Mouse (Mus musculus): ENCODE measurements around the gene Ctla4. TPM values are rescaled to one million over a fixed set of nuclear protein-coding genes. Genes with fewer than 3 reads are reported as not detected.

Gene Ctla4
- polyA plus RNA-seq, 1 experiment from 2014 or later, result 0.17 TPM

DNA sequence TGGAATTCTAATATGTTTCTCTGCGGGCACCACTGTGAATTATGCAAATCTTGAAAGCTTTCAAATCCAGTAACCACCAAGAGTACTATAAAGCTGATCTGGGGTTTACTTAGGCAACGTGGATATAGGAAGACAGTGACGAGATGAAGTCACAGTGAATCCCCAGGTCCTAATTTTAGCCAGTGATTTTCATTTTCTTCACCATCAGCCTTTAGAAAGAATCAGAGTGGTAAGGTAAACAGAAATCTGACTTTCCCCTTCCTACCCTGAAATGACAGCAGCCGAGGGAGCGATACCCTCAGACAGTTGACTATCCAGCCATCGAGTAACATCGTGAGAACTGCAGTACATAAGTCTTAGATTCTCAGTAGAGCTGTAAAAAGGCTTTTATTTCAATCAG, 16.3 kb downstream of the Ctla4 start:
- Histone ChIP-seq H3K9me3 (ENCODE audit: control insufficient read depth, low read length) (no peaks in the 10 kb centered on the region), H3K27ac (replicated peaks; ENCODE audit: low read depth, low read length) (no peak overlapping the region), H3K4me1 (ENCODE audit: control insufficient read depth, insufficient read depth, low read length) (no peaks in the 10 kb centered on the region), H3K36me3 (ENCODE audit: control insufficient read depth, insufficient read depth, low read length) (no peaks in the 10 kb centered on the region), H3K4me2 (ENCODE audit: low read depth, severe bottlenecking) (no peak overlapping the region), H3K27me3 (ENCODE audit: control insufficient read depth, insufficient read depth, low read length) (no peaks in the 10 kb centered on the region), H3K9ac (ENCODE audit: low read length) (no peak overlapping the region), H3K4me3 (ENCODE audit: low read depth, low read length) (no peak overlapping the region)
- 93% methylated on average over 7 of the region's 7 CpGs for WGBS
- ATAC-seq (ENCODE audit: insufficient number of reproducible peaks, low FRiP score, low TSS enrichment, low read depth), result no peak
- DNase-seq (ENCODE audit: low spot score), result no peak

DNA sequence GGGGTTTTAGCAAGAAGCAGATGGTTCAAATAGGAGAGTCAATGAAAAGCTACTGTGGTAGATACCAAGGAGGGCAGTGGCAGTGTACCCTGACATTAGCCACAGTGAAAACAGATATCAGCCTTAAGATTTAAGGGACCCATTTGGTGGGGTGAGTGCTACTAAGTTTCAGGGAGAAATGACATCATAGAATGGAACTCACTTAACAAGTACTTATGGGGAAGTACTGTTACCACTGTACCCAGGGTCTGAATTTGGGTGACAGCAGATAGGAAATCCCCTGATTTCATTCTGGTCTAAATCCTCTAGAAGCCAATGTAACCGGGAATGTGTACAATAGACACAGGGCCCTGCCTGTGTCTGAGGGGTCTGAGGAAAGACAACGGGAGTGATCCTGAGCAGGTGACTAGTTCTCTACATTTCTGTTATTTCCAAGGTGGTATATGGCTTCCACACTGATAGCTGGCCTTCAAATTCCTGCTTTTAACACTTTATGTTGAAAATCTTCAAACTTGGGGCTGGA, 17.7 kb downstream of the Ctla4 start:
- no peaks in the 10 kb centered on the region for H3K4me1 ChIP-seq (ENCODE audit: control insufficient read depth, insufficient read depth, low read length)
- H3K36me3 ChIP-seq (ENCODE audit: control insufficient read depth, insufficient read depth, low read length), result no peaks in the 10 kb centered on the region
- WGBS, result 95% methylated on average over 2 of the region's 2 CpGs
- ATAC-seq (ENCODE audit: insufficient number of reproducible peaks, low FRiP score, low TSS enrichment, low read depth) (no peak), DNase-seq (ENCODE audit: low spot score) (no peak)
- H3K27me3 ChIP-seq (ENCODE audit: control insufficient read depth, insufficient read depth, low read length), result no peaks in the 10 kb centered on the region
- H3K4me2 ChIP-seq (ENCODE audit: low read depth, severe bottlenecking), result no peak overlapping the region
- no peaks in the 10 kb centered on the region for H3K9me3 ChIP-seq (ENCODE audit: control insufficient read depth, low read length)
- no peak overlapping the region for H3K9ac ChIP-seq (ENCODE audit: low read length)
- H3K4me3 ChIP-seq (ENCODE audit: low read depth, low read length), result no peak overlapping the region
- no peak overlapping the region for H3K27ac ChIP-seq (replicated peaks; ENCODE audit: low read depth, low read length)

DNA sequence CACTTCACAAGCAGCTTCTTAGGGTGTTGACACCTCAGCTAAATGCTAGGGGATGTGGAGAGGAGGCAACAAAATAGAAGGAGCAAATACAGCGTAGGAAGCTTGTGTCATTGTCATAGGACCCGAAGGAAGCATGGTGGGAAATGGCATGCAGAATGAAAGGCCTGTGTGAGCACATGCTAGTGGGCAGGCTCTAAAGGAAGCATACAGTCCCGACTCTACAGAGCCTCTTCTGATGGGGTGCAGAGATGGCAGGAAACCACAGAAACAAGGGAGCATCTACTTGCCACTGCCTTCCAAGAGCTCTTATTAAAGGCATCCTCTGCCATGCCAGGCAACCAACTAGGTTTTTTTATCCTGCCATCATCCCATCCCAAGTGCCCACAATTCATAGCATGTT, 20.7 kb downstream of the Ctla4 start:
- Histone ChIP-seq H3K27ac (replicated peaks; ENCODE audit: low read depth, low read length) (no peak overlapping the region), H3K4me2 (ENCODE audit: low read depth, severe bottlenecking) (no peak overlapping the region), H3K9me3 (ENCODE audit: control insufficient read depth, low read length) (no peaks in the 10 kb centered on the region), H3K27me3 (ENCODE audit: control insufficient read depth, insufficient read depth, low read length) (no peaks in the 10 kb centered on the region), H3K4me1 (ENCODE audit: control insufficient read depth, insufficient read depth, low read length) (no peaks in the 10 kb centered on the region), H3K4me3 (ENCODE audit: low read depth, low read length) (no peak overlapping the region), H3K9ac (ENCODE audit: low read length) (no peak overlapping the region), H3K36me3 (ENCODE audit: control insufficient read depth, insufficient read depth, low read length) (no peaks in the 10 kb centered on the region)
- DNase-seq (ENCODE audit: low spot score), result no peak
- no peak for ATAC-seq (ENCODE audit: insufficient number of reproducible peaks, low FRiP score, low TSS enrichment, low read depth)
- WGBS, result 86% methylated on average over 3 of the region's 3 CpGs

DNA sequence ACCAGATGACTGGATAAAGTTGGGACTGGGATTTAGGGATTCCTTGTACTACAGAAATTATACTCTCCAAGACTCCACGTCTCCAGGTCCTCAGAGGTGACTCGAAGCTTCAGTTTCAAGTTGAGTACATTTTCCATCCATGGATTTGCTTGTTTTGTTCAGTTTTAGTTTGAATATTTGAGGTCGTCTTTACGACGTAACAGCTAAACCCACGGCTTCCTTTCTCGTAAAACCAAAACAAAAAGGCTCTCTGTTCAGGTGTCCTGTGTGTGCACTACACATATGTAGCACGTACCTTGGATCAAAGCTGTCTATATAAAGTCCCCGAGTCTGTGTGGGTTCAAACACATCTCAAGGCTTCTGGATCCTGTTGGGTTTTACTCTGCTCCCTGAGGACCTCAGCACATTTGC, 22.0 kb downstream of the Ctla4 start:
- no peak overlapping the region for H3K9ac ChIP-seq (ENCODE audit: low read length)
- 75% methylated on average over 9 of the region's 9 CpGs for WGBS
- H3K36me3 ChIP-seq (ENCODE audit: control insufficient read depth, insufficient read depth, low read length), result no peaks in the 10 kb centered on the region
- H3K4me1 ChIP-seq (ENCODE audit: control insufficient read depth, insufficient read depth, low read length), result no peaks in the 10 kb centered on the region
- H3K4me2 ChIP-seq (ENCODE audit: low read depth, severe bottlenecking), result no peak overlapping the region
- H3K9me3 ChIP-seq (ENCODE audit: control insufficient read depth, low read length), result no peaks in the 10 kb centered on the region
- ATAC-seq (ENCODE audit: insufficient number of reproducible peaks, low FRiP score, low TSS enrichment, low read depth) (no peak), DNase-seq (ENCODE audit: low spot score) (no peak)
- no peaks in the 10 kb centered on the region for H3K27me3 ChIP-seq (ENCODE audit: control insufficient read depth, insufficient read depth, low read length)
- no peak overlapping the region for H3K4me3 ChIP-seq (ENCODE audit: low read depth, low read length)
- H3K27ac ChIP-seq (replicated peaks; ENCODE audit: low read depth, low read length), result no peak overlapping the region

DNA sequence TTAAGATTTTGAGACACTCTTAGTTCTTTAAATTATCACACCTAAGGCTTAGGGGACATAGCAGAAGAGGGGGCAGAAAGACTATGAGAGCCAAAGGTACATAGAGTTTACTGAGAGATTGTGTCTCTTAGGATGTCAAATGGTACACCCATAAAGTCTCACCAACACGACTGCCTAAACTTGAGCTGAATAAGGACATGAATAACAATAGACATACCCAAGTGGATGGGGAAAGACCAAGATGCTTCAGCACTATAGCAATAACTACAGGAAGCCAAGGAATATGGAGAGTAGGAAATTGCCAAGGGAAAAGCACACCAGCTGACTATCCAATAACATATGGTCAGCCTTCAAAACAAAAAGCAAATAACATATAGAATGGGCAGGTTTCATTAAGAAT, 22.9 kb downstream of the Ctla4 start:
- H3K36me3 ChIP-seq (ENCODE audit: control insufficient read depth, insufficient read depth, low read length), result no peaks in the 10 kb centered on the region
- DNase-seq (ENCODE audit: low spot score), result no peak
- no peak overlapping the region for H3K27ac ChIP-seq (replicated peaks; ENCODE audit: low read depth, low read length)
- no peak overlapping the region for H3K4me3 ChIP-seq (ENCODE audit: low read depth, low read length)
- 73% methylated on average over 1 of the region's 1 CpGs for WGBS
- H3K4me2 ChIP-seq (ENCODE audit: low read depth, severe bottlenecking), result no peak overlapping the region
- H3K9ac ChIP-seq (ENCODE audit: low read length), result no peak overlapping the region
- H3K9me3 ChIP-seq (ENCODE audit: control insufficient read depth, low read length), result no peaks in the 10 kb centered on the region
- ATAC-seq (ENCODE audit: insufficient number of reproducible peaks, low FRiP score, low TSS enrichment, low read depth), result no peak
- no peaks in the 10 kb centered on the region for H3K4me1 ChIP-seq (ENCODE audit: control insufficient read depth, insufficient read depth, low read length)
- H3K27me3 ChIP-seq (ENCODE audit: control insufficient read depth, insufficient read depth, low read length), result no peaks in the 10 kb centered on the region

DNA sequence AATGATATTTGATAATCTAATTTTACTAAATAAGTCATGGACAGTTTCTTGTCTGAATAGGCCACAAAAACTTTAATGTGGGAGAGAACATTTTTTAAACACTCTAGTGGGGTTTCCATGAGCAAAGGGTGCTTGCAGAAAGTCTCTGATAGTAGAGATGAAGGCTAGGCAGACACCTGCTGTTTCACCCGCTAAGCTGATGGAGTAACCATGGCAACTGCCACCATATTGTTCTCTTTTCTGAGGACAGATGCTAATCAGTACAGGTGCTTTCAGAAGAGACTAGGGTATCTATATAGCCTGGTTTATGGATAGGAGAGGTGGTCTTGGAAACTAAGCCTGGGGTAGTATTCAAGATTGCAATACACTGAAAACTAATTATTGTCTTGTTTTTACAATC, 24.0 kb downstream of the Ctla4 start:
- H3K4me1 ChIP-seq (ENCODE audit: control insufficient read depth, insufficient read depth, low read length), result no peaks in the 10 kb centered on the region
- H3K4me3 ChIP-seq (ENCODE audit: low read depth, low read length), result no peak overlapping the region
- no peak overlapping the region for H3K9ac ChIP-seq (ENCODE audit: low read length)
- H3K4me2 ChIP-seq (ENCODE audit: low read depth, severe bottlenecking), result no peak overlapping the region
- ATAC-seq (ENCODE audit: insufficient number of reproducible peaks, low FRiP score, low TSS enrichment, low read depth) (no peak), DNase-seq (ENCODE audit: low spot score) (no peak)
- no peaks in the 10 kb centered on the region for H3K27me3 ChIP-seq (ENCODE audit: control insufficient read depth, insufficient read depth, low read length)
- H3K9me3 ChIP-seq (ENCODE audit: control insufficient read depth, low read length), result no peaks in the 10 kb centered on the region
- no peaks in the 10 kb centered on the region for H3K36me3 ChIP-seq (ENCODE audit: control insufficient read depth, insufficient read depth, low read length)
- no peak overlapping the region for H3K27ac ChIP-seq (replicated peaks; ENCODE audit: low read depth, low read length)
- 51% methylated on average over 1 of the region's 1 CpGs for WGBS

DNA sequence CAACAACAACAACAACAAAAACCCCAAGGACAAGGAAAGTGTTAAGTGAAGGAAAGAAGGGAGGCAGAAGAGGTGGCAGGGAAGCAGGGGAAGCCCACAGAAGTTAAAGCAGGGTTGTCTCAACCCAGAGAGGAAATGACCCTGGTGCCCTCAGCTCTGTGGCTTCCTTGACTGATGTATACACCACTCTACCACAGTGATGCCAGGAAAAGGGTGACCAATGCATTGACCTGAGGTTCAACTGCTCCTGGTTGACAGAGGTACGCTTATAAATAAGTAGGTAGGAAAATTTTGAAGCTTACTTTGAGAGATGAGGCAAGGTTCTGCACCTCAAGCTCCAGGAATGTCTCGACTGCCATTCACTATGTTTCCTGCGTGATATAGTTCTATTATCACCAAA, 24.8 kb downstream of the Ctla4 start:
- Histone ChIP-seq H3K9me3 (ENCODE audit: control insufficient read depth, low read length) (no peaks in the 10 kb centered on the region), H3K36me3 (ENCODE audit: control insufficient read depth, insufficient read depth, low read length) (no peaks in the 10 kb centered on the region), H3K27ac (replicated peaks; ENCODE audit: low read depth, low read length) (no peak overlapping the region), H3K27me3 (ENCODE audit: control insufficient read depth, insufficient read depth, low read length) (no peaks in the 10 kb centered on the region), H3K4me1 (ENCODE audit: control insufficient read depth, insufficient read depth, low read length) (no peaks in the 10 kb centered on the region), H3K4me3 (ENCODE audit: low read depth, low read length) (no peak overlapping the region), H3K9ac (ENCODE audit: low read length) (no peak overlapping the region), H3K4me2 (ENCODE audit: low read depth, severe bottlenecking) (no peak overlapping the region)
- ATAC-seq (ENCODE audit: insufficient number of reproducible peaks, low FRiP score, low TSS enrichment, low read depth) (no peak), DNase-seq (ENCODE audit: low spot score) (no peak)
- WGBS, result 85% methylated on average over 3 of the region's 3 CpGs

DNA sequence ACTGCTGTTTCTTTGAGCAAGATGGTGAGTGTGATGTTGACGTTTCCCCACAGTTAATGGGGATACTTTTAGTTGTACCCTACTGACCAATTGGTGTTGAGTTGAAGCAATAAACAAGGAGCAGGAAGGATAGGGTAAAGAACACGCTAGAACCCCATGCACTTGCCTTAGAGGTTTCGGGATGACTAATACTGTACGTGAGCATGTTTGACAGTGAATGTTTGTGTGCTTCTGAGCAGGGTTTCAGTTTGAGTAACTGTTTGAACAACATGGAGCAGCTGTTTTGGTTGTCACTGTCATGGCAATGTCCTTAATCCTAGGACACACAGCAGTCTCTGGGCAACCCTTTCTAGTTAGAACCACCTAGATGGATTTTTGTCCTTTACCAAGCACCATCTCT, 26.5 kb downstream of the Ctla4 start:
- H3K9ac ChIP-seq (ENCODE audit: low read length), result no peak overlapping the region
- no peak for ATAC-seq (ENCODE audit: insufficient number of reproducible peaks, low FRiP score, low TSS enrichment, low read depth)

DNA sequence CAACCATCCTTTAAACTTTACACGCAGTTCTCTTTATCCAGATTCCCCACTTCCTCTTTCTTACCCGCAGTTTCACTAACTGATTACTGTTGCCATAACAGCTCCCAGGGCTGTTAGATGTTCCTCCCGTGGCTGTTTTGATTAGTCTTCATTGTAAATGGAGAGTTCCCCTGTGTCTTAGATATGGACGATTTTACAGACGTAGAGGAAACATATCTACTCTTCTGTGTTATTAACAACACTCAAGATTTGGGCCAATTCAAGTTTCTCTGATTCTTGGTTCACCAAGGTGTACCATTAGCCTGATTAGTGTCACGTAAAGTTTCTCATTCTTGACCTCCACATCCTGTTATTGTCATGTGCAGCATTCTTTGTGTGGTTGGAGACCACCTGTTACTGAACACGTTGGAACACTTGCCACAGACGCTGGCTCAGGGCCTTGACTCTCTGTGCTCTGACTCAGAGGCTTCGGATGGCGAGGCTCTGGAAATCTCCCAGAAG, 29.5 kb downstream of the Ctla4 start:
- no peak overlapping the region for H3K9ac ChIP-seq (ENCODE audit: low read length)
- no peak overlapping the region for H3K27ac ChIP-seq (replicated peaks; ENCODE audit: low read depth, low read length)
- H3K4me3 ChIP-seq (ENCODE audit: low read depth, low read length), result no peak overlapping the region
- 74% methylated on average over 10 of the region's 10 CpGs for WGBS
- H3K9me3 ChIP-seq (ENCODE audit: control insufficient read depth, low read length), result no peaks in the 10 kb centered on the region
- no peaks in the 10 kb centered on the region; the same call in 1 of the 2 replicates for H3K36me3 ChIP-seq (ENCODE audit: control insufficient read depth, insufficient read depth, low read length)
- no peak for DNase-seq (ENCODE audit: low spot score)
- no peak overlapping the region for H3K4me2 ChIP-seq (ENCODE audit: low read depth, severe bottlenecking)
- no peaks in the 10 kb centered on the region for H3K4me1 ChIP-seq (ENCODE audit: control insufficient read depth, insufficient read depth, low read length)
- H3K27me3 ChIP-seq (ENCODE audit: control insufficient read depth, insufficient read depth, low read length), result no peaks in the 10 kb centered on the region
- ATAC-seq (ENCODE audit: insufficient number of reproducible peaks, low FRiP score, low TSS enrichment, low read depth), result no peak

More for the DNA sequence above, 26.5 kb downstream of the Ctla4 start:
- Histone ChIP-seq H3K36me3 (ENCODE audit: control insufficient read depth, insufficient read depth, low read length) (no peaks in the 10 kb centered on the region), H3K4me3 (ENCODE audit: low read depth, low read length) (no peak overlapping the region), H3K27me3 (ENCODE audit: control insufficient read depth, insufficient read depth, low read length) (no peaks in the 10 kb centered on the region), H3K4me1 (ENCODE audit: control insufficient read depth, insufficient read depth, low read length) (no peaks in the 10 kb centered on the region), H3K27ac (replicated peaks; ENCODE audit: low read depth, low read length) (no peak overlapping the region), H3K4me2 (ENCODE audit: low read depth, severe bottlenecking) (no peak overlapping the region), H3K9me3 (ENCODE audit: control insufficient read depth, low read length) (no peaks in the 10 kb centered on the region)
- no peak for DNase-seq (ENCODE audit: low spot score)
- WGBS, result 88% methylated on average over 4 of the region's 4 CpGs
